Comparison of ENCODE assay signal across 17 mouse cellular contexts in genomic region chr10:66295628-66296027, GRCm38 (mm10).
"Had no signal": no experiment of that assay in that cellular context is flagged by ENCODE, and none has a peak within 500 bp of the region (broad histone marks: within the 10 kb centered on the region; RNA-seq: fewer than 3 reads in every experiment).

No protein-coding gene starts in this region.

- H3K4me1 ChIP-seq: limb, embryonic 12.5 days; limb, embryonic 15.5 days; midbrain, embryonic 15.5 days; neural tube, embryonic 15.5 days had no signal

- H3K4me2 ChIP-seq: limb, embryonic 12.5 days; limb, embryonic 15.5 days; liver, embryonic 11.5 days; lung, embryonic 14.5 days; midbrain, embryonic 15.5 days; neural tube, embryonic 15.5 days had no signal

- DNase-seq: kidney, adult 9 months; kidney, postnatal 14 days; kidney, postnatal 4 days; left cerebral cortex, postnatal 4 days; liver, postnatal 0 days; lung, embryonic 14.5 days; thymus, adult 18-20 months; thymus, postnatal 36 days had no signal

- H3K4me3 ChIP-seq: limb, embryonic 12.5 days; limb, embryonic 15.5 days; midbrain, embryonic 15.5 days; myocyte; neural tube, embryonic 15.5 days had no signal

- H3K9me3 ChIP-seq: limb, embryonic 12.5 days; limb, embryonic 15.5 days; midbrain, embryonic 15.5 days; neural tube, embryonic 15.5 days had no signal

- ATAC-seq: liver, postnatal 0 days; lung, postnatal 0 days; midbrain, embryonic 15.5 days had no signal

- H3K9ac ChIP-seq: limb, embryonic 12.5 days; limb, embryonic 15.5 days; liver, embryonic 14.5 days; liver, postnatal 0 days; lung, embryonic 14.5 days; midbrain, embryonic 15.5 days; neural tube, embryonic 15.5 days had no signal

- H3K27ac ChIP-seq: limb, embryonic 12.5 days; limb, embryonic 15.5 days; liver, embryonic 14.5 days; macrophage; midbrain, embryonic 15.5 days; neural tube, embryonic 15.5 days had no signal

- H3K36me3 ChIP-seq: limb, embryonic 12.5 days; limb, embryonic 15.5 days; midbrain, embryonic 15.5 days; neural tube, embryonic 15.5 days had no signal

- H3K27me3 ChIP-seq: limb, embryonic 12.5 days; limb, embryonic 15.5 days; midbrain, embryonic 15.5 days; neural tube, embryonic 15.5 days had no signal
